Mouse (Mus musculus): ENCODE measurements around the gene Psme1.

DNA sequence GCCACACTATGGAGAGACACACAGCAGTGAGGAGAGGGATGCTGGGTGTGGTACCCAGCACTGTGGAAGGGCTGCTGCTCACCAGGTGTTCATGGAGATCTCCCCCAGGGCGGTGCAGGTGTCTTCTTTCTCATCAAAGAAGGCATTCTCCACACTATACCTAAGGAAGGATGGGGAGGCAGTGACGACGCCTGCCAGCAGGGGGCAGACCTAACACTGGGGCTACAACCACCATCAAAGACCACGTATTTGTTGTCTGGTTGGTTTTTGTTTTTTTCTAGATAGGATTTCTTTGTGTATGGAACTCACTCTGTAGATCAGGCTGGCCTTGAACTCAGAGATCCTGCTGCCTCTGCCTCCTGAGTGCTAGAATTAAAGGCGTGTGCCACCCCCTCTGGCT is 51.4 kb downstream of the Psme1 start:
- TF ChIP-seq POLR2A (IDR thresholded peaks at IDR 0.05; ENCODE audit: borderline replicate concordance, low read depth, low read length) = no peak
- TF ChIP-seq CTCF (IDR thresholded peaks at IDR 0.05; ENCODE audit: low read depth, low read length) = peak; percentile 70

Data from bone marrow macrophage, adult 2 months (primary cell).